Mouse (Mus musculus) midbrain, embryonic 12.5 days (tissue): ENCODE data around the gene Fzd2. TPM values are rescaled to one million over a fixed set of nuclear protein-coding genes. Genes with fewer than 3 reads are reported as not detected.
"Not testable (repeated sequence)": the region's sequence is repeated elsewhere in the genome, so short reads cannot be mapped to it uniquely, and the experiment has no call there.

ENCODE experiments used
- ATAC-seq: fragments of 200-750 bp; cut with Nextera tagmentation; 2 replicates; pipeline ENCODE4 v1.8.0; 2017; ENCODE audit warnings: low read depth, moderate TSS enrichment, moderate library complexity; ENCODE audit not compliant: low FRiP score
- H3K27ac ChIP-seq: fragments of 300-500 bp; sonication (generic); replicated peaks from 2 replicates; pipeline ENCODE4 v1.5.1; 2016; ENCODE audit warnings: mild to moderate bottlenecking
- H3K27me3 ChIP-seq: fragments of 300-500 bp; sonication (generic); 2 replicates; pipeline ENCODE4 v1.6.1; 2016; ENCODE audit warnings: mild to moderate bottlenecking
- H3K36me3 ChIP-seq: fragments of 300-500 bp; sonication (generic); 2 replicates; pipeline ENCODE4 v1.6.1; 2016
- H3K4me1 ChIP-seq: fragments of 300-500 bp; sonication (generic); 2 replicates; pipeline ENCODE4 v1.6.1; 2016
- H3K4me2 ChIP-seq: fragments of 300-500 bp; sonication (generic); replicated peaks from 2 replicates; pipeline ENCODE4 v1.6.1; 2016; ENCODE audit warnings: mild to moderate bottlenecking, moderate library complexity
- H3K4me3 ChIP-seq: fragments of 300-500 bp; sonication (generic); 2 replicates; pipeline ENCODE4 v1.5.1; 2016; ENCODE audit warnings: mild to moderate bottlenecking
- H3K9ac ChIP-seq: fragments of 300-500 bp; sonication (generic); replicated peaks from 2 replicates; pipeline ENCODE4 v1.6.1; 2016; ENCODE audit warnings: mild to moderate bottlenecking, moderate library complexity
- H3K9me3 ChIP-seq: fragments of 300-500 bp; sonication (generic); 2 replicates; pipeline ENCODE4 v1.6.1; 2016; ENCODE audit warnings: mild to moderate bottlenecking
- WGBS: fragments of 180-500 bp; shearing (Covaris S2); methylation state at CpG from one replicate; pipeline ENCODE4 v1.1.7; 2016; 5-methylcytosine and 5-hydroxymethylcytosine counted together
- polyA plus RNA-seq: library from polyadenylated mRNA; unstranded; fragments of >200 nt; fragmentation: Nextera tagmentation; extraction: Ambion mirVana; gene quantifications from 2 replicates; pipeline ENCODE4 v1.2.1, GENCODE M21; 2016

The Fzd2 gene
- polyA plus RNA-seq = 34.7 and 37.9 TPM in 2 replicates

- H3K4me3 ChIP-seq = peak within 1 kb of the TSS; percentile 88
- peak within 1 kb of the TSS; percentile 86 for H3K4me2 ChIP-seq
- under 1% methylated on average over 30 of the region's 31 CpGs for WGBS
- H3K27ac ChIP-seq = peak within 1 kb of the TSS; percentile 99
- peak; percentile 92 for ATAC-seq
- peaks cover 14% of the 10 kb centered on the region for H3K27me3 ChIP-seq
- peak within 1 kb of the TSS; percentile 97 for H3K9ac ChIP-seq
- H3K36me3 ChIP-seq = no peaks in the 10 kb centered on the region
- peaks cover 30% of the 10 kb centered on the region for H3K4me1 ChIP-seq
- H3K9me3 ChIP-seq = no peaks in the 10 kb centered on the region
Measured at GRCm38 (mm10) chr11:102604010-102604584, at the start of gene Fzd2. TSS of gene Fzd2 (plus strand) at chr11:102604396.

- under 1% methylated on average over 38 of the region's 39 CpGs for WGBS
- Histone ChIP-seq H3K27me3 (no peaks in the 10 kb centered on the region), H3K4me3 (peak overlapping the region; percentile 91), H3K36me3 (0 out of 2 replicates have a peak, but pooled peaks cover 4% of the 10 kb centered on the region), H3K9ac (peak overlapping the region; percentile 97), H3K9me3 (no peaks in the 10 kb centered on the region), H3K27ac (peak overlapping the region; percentile 97), H3K4me1 (peaks cover 21% of the 10 kb centered on the region), H3K4me2 (peak overlapping the region; percentile 74)
- peak; percentile 39 for ATAC-seq
Measured at GRCm38 (mm10) chr11:102555400-102556030, 48.7 kb upstream of the Fzd2 start.

- H3K4me3 ChIP-seq = peak within 1 kb of the TSS; percentile 91
- WGBS = under 1% methylated on average over 41 of the region's 55 CpGs
- no peaks in the 10 kb centered on the region for H3K27me3 ChIP-seq
- ATAC-seq = peak; percentile 95
- H3K4me2 ChIP-seq = peak within 1 kb of the TSS; percentile 74
- peak within 1 kb of the TSS; percentile 97 for H3K27ac ChIP-seq
- 0 out of 2 replicates have a peak, but pooled peaks cover 4% of the 10 kb centered on the region for H3K36me3 ChIP-seq
- peaks cover 21% of the 10 kb centered on the region for H3K4me1 ChIP-seq
- H3K9me3 ChIP-seq = no peaks in the 10 kb centered on the region
- peak within 1 kb of the TSS; percentile 97 for H3K9ac ChIP-seq
Measured at GRCm38 (mm10) chr11:102556031-102556715, 48.0 kb upstream of the Fzd2 start, which contains the start of gene Gpatch8. TSS of gene Gpatch8 (minus strand) at chr11:102556392.

GRCm38 (mm10) chr11:102556716-102557074 is 47.5 kb upstream of the Fzd2 start:
- Histone ChIP-seq H3K4me3 (peak overlapping the region; percentile 91), H3K27me3 (no peaks in the 10 kb centered on the region), H3K4me2 (peak overlapping the region; percentile 74), H3K9me3 (no peaks in the 10 kb centered on the region), H3K27ac (peak overlapping the region; percentile 97), H3K9ac (no peak overlapping the region), H3K36me3 (0 out of 2 replicates have a peak, but pooled peaks cover 4% of the 10 kb centered on the region), H3K4me1 (peaks cover 21% of the 10 kb centered on the region)
- WGBS = 25% methylated on average over 3 of the region's 3 CpGs
- no peak for ATAC-seq

GRCm38 (mm10) chr11:102557386-102557785 is 46.8 kb upstream of the Fzd2 start:
- H3K4me3 ChIP-seq = no peak overlapping the region
- no peak overlapping the region for H3K4me2 ChIP-seq
- no peak overlapping the region for H3K9ac ChIP-seq
- no peaks in the 10 kb centered on the region for H3K27me3 ChIP-seq
- H3K36me3 ChIP-seq = no peaks in the 10 kb centered on the region
- no peak overlapping the region for H3K27ac ChIP-seq
- 86% methylated on average over 1 of the region's 1 CpGs for WGBS
- peaks cover 21% of the 10 kb centered on the region for H3K4me1 ChIP-seq
- H3K9me3 ChIP-seq = no peaks in the 10 kb centered on the region
- ATAC-seq = no peak

- no peak overlapping the region for H3K4me2 ChIP-seq
- no peaks in the 10 kb centered on the region for H3K27me3 ChIP-seq
- H3K9ac ChIP-seq = no peak overlapping the region
- ATAC-seq = no peak
- H3K4me1 ChIP-seq = peaks cover 19% of the 10 kb centered on the region
- 84% methylated on average over 4 of the region's 5 CpGs for WGBS
- no peak overlapping the region for H3K27ac ChIP-seq
- H3K4me3 ChIP-seq = no peak overlapping the region
- no peaks in the 10 kb centered on the region for H3K36me3 ChIP-seq
- H3K9me3 ChIP-seq = no peaks in the 10 kb centered on the region
Measured at GRCm38 (mm10) chr11:102558704-102559103, 45.5 kb upstream of the Fzd2 start.

- not testable (repeated sequence) for H3K4me1 ChIP-seq, H3K27me3 ChIP-seq, H3K4me3 ChIP-seq, ATAC-seq, H3K36me3 ChIP-seq, H3K27ac ChIP-seq, H3K9ac ChIP-seq, H3K4me2 ChIP-seq, H3K9me3 ChIP-seq
- WGBS = 89% methylated on average over 14 of the region's 14 CpGs
Measured at GRCm38 (mm10) chr11:102564952-102565671, 39.1 kb upstream of the Fzd2 start.

- Histone ChIP-seq H3K27me3 (no peaks in the 10 kb centered on the region), H3K27ac (no peak overlapping the region), H3K4me3 (no peak overlapping the region), H3K36me3 (no peaks in the 10 kb centered on the region), H3K4me1 (no peaks in the 10 kb centered on the region), H3K4me2 (no peak overlapping the region), H3K9ac (no peak overlapping the region), H3K9me3 (no peaks in the 10 kb centered on the region)
- no peak for ATAC-seq
Measured at GRCm38 (mm10) chr11:102565741-102566140, 38.5 kb upstream of the Fzd2 start.

- H3K27me3 ChIP-seq = no peaks in the 10 kb centered on the region
- H3K4me3 ChIP-seq = no peak overlapping the region
- H3K4me2 ChIP-seq = no peak overlapping the region
- no peaks in the 10 kb centered on the region for H3K4me1 ChIP-seq
- H3K36me3 ChIP-seq = no peaks in the 10 kb centered on the region
- no peak for ATAC-seq
- H3K27ac ChIP-seq = no peak overlapping the region
- WGBS = 100% methylated on average over 1 of the region's 1 CpGs
- H3K9ac ChIP-seq = no peak overlapping the region
- H3K9me3 ChIP-seq = no peaks in the 10 kb centered on the region
Measured at GRCm38 (mm10) chr11:102566290-102566689, 37.9 kb upstream of the Fzd2 start.

- Histone ChIP-seq H3K4me1 (no peaks in the 10 kb centered on the region), H3K27ac (no peak overlapping the region)
- WGBS = 87% methylated on average over 6 of the region's 6 CpGs
Measured at GRCm38 (mm10) chr11:102567157-102567556, 37.0 kb upstream of the Fzd2 start.

GRCm38 (mm10) chr11:102567723-102568122 is 36.5 kb upstream of the Fzd2 start:
- H3K27ac ChIP-seq = no peak overlapping the region
- 95% methylated on average over 15 of the region's 15 CpGs for WGBS

More at GRCm38 (mm10) chr11:102567157-102567556, 37.0 kb upstream of the Fzd2 start:
- H3K9ac ChIP-seq = no peak overlapping the region
- H3K36me3 ChIP-seq = no peaks in the 10 kb centered on the region
- H3K4me2 ChIP-seq = no peak overlapping the region
- no peaks in the 10 kb centered on the region for H3K9me3 ChIP-seq
- H3K27me3 ChIP-seq = no peaks in the 10 kb centered on the region
- no peak for ATAC-seq
- H3K4me3 ChIP-seq = no peak overlapping the region

More at GRCm38 (mm10) chr11:102567723-102568122, 36.5 kb upstream of the Fzd2 start:
- Histone ChIP-seq H3K36me3 (no peaks in the 10 kb centered on the region), H3K4me1 (no peaks in the 10 kb centered on the region), H3K4me2 (no peak overlapping the region), H3K27me3 (no peaks in the 10 kb centered on the region), H3K4me3 (no peak overlapping the region), H3K9me3 (no peaks in the 10 kb centered on the region), H3K9ac (no peak overlapping the region)
- no peak for ATAC-seq
